Mouse (Mus musculus) adrenal gland, postnatal 36 days (tissue): ENCODE data around the gene Topaz1. TPM values are rescaled to one million over a fixed set of nuclear protein-coding genes. Genes with fewer than 3 reads are reported as not detected.
A peak's percentile ranks its signal among the peaks of the same experiment; 100 is the strongest.
"Not testable (repeated sequence)": the region's sequence is repeated elsewhere in the genome, so short reads cannot be mapped to it uniquely, and the experiment has no call there.

Experiments used
- DNase-seq, 2 experiments: peaks; one replicate each; pipeline ENCODE4 v3.0.0; 2021; ENCODE audit warnings: mixed read lengths in 1 of 2
- total RNA-seq, 2 experiments: library from RNA; stranded (reverse); gene quantifications; 2 replicates each; pipeline ENCODE4 v1.2.3; 2021

Topaz1 gene
- total RNA-seq, 2 experiments from 2014 or later = not detected

DNA sequence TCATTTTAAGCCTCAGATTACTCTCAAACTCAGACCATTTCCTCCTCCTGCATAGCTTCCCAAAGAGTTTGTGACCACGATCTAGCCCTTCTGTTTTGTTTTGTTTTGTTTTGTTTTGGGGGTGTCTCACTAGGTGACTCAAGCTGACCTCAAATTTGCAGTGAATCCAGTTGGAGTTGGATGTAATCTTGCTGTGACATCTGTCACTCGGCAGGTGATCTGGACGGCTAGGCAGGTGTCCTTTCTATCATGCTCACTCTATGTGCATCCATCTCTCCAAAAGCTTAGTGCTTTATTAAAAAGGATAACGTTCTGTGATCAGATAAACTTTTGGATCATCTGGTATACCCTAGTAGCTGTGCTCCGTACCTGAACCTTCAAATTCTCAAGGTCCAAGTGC is 65.2 kb downstream of the Topaz1 start:
- no peak for DNase-seq

DNA sequence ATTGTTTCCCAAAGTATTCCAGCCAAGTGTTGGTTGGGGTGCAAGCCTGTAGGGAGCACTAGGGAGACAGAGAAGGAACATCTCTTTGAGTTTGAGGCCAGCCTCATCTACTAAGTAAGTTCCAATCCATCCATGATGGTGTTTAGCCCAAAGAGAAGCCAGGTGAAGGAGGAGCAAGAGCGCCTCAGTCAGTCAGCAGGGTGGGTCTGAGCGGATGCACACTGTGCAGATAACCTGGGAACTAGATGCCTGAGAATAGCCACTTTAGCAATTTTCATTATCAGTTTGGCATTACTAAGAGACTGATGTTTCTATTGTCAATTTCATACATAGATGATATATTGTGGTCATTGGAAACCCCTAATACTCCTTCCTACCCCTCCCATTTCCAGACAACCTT is 67.6 kb downstream of the Topaz1 start:
- no peak for DNase-seq

DNA sequence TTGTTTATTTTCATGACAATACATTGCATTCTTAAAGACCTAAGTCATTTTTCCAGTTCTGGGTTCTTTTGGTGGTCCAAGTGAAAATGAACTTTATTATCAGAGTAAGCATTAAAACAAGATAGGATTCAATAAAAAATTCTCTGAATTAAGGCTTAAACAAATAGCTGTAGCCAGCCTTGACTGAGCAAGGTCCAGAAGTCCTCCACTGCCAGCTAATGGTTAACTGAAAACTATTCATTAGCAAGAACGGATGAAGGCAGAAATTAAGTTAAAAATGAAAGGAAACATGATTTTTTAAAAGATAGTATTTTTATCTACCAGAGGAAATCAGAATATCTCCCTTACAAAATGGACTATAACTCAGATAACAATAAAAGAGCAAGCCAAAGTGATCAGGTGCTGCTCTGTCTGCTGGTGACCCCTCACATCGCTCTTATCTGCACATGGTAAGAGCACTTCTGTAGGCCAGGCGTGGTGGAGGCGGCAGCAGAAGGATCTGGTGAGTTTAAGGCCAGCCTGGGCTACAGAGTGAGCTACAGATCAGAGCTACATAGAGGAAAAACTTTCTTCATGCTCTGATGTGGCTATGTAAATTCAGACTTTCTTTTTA is 68.2 kb downstream of the Topaz1 start:
- no peak for DNase-seq

DNA sequence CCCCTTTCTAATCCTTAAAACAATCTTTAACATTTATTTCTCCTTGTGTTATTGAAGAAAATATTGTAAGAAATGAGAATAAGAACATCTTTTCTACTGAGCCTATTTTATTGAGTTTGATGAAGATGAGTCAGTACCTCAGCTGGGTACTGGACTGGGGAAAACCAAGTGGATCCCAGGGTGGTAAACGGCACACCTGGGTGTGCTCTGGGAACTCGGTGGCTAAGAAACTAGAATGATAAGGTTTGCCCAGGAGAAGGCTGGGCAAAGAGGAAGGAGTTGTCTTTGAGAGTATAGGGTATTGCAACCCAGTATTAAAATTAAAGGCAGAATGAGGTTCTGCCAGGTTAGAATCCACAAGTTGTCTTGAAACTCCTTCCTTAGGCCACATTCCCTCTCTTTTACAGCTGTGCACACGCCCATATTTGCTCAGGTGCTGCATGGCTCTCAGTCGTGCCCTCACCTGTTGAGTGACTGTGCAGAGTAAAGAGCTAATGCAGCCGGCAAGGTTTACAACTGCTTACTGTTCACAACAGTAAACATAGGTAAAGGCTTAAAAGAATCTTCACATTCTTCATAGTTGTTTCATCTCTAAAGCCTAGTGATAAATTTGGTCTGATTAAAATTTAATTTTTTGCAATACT is 76.3 kb downstream of the Topaz1 start:
- DNase-seq = no peak

DNA sequence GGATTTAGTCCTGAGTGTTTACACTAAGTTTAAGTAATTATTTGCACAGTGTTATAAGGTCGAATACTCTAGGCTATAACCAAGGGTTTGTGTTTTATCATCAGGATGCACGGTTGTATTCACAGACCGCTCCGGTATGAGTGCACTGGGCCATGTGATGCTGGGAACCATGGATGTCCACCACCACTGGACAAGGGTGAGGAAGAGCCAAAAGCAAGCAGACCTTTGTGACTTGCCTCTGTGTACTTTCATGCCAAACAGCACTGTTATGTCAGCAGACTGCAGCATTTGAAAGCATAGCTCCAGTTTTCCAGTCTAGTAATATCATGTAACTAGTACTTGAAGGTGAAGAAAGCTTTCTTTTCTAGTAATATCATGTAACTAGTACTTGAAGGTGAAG is 79.6 kb downstream of the Topaz1 start:
- DNase-seq = no peak

DNA sequence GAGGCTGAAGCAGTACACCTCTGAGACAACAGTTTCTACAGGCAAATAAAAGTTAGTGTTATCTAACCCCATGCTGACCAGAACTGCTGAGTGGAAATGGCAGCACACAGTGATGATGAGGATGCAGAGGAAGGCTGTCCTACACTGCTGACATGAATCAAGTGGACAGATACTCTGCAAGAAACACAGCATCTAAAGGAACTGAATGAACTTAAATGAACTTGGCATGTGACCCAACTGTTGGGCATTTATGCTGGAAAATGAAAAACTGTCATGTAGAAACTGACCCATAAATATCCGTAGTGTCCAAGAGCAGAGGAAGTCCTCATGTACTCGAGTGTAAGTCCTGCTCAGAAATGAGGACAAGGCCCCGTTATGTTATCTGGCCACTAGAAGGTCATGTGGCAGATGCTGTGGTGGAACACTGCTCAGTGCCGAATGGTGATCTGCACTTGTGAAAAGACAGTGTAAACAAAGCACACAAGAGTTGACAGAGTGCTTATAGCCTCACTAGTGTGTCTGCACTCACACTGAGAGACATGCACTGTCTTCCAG is 82.8 kb downstream of the Topaz1 start:
- DNase-seq = peak in 1 of 2 experiments; percentile 33

GRCm38 (mm10) chr9:122836126-122836525 is 89.0 kb downstream of the Topaz1 start:
- no peak for DNase-seq

- peak; percentile 58 to 71 for DNase-seq
Measured at GRCm38 (mm10) chr9:122836790-122837189, 89.6 kb downstream of the Topaz1 start.

DNA sequence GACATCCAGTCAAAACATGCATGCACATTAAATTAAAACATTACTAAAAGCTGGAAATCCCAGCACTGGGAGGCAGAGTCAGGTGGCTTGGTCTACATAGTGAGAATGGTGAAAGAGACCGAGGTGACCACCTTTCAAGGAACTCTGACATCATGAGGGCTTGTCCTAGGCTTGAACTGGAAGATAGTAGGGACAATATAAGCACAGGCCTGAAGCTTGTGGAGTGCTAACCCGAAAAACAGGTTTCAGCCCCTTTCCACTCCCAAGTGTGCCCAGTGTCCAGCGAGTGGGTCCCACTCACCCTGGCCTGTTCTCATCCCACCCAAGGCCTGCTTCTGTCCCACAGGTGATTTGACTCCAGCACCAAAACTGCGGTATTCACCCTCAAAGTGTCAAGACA is 90.1 kb downstream of the Topaz1 start:
- no peak for DNase-seq

GRCm38 (mm10) chr9:122837680-122838079 is 90.5 kb downstream of the Topaz1 start:
- DNase-seq = peak; percentile 42 to 60

DNA sequence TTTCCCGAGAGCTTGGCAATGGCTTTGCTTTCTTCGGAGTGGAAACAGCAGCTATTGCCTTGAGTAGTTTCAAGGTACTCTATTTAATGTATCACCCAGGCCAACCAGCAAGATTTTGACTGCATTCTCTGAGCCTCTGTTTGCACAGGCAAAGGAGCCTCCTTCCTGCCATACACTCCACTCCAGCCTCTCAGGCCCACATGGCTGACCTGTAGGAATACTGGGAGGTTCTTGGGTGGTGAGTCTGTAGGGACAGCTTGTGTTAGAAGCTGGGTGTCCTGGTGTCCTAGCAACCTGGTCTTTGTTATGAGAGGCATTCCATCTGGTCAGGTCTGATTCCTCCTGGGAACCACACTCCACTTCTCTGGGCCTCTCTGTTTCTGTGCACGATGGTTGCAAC is 96.6 kb downstream of the Topaz1 start, which contains the start of gene Gm35549:
Gene Gm35549 (minus strand): TSS at position 276 of the 400 bp plus-strand sequence.
- DNase-seq = no peak

DNA sequence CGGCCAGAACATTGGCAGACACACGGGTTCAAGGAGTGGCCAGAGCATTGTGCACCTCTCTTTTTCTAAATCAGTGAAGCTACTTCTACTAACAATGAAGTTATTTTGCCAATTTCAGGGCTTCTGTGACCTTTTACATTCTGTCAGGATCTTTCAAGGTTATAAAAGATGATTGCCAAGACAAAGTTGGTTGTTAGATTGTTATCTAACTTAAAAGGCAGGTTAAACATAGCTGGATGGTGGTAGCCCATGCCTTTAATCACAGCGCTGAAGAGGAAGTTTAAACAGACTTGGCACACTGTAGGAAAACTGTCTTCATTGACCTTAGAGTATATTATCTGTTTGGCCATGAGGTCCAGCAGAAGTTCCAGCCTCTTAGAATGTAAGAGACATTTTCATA is 98.5 kb downstream of the Topaz1 start:
- DNase-seq = no peak

DNA sequence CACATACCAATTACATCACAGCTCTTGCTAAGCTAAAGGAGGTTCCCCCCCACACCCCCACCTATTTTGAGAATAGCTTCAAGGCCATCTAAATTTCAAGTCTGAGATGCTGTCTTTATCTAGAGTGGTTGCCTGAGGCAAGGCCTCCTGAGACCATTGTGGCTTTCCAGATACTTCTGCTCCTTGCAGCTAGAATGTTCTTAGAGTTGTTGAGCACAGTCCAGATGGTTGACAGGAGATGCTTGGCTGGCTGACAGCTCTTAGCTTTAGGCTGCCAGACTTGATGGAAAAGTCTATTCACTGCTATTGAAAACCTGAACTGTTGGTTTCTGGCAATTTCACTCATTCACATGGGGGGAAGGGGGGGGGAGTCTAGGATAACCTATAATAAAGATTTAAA is 99.0 kb downstream of the Topaz1 start:
- no peak for DNase-seq

DNA sequence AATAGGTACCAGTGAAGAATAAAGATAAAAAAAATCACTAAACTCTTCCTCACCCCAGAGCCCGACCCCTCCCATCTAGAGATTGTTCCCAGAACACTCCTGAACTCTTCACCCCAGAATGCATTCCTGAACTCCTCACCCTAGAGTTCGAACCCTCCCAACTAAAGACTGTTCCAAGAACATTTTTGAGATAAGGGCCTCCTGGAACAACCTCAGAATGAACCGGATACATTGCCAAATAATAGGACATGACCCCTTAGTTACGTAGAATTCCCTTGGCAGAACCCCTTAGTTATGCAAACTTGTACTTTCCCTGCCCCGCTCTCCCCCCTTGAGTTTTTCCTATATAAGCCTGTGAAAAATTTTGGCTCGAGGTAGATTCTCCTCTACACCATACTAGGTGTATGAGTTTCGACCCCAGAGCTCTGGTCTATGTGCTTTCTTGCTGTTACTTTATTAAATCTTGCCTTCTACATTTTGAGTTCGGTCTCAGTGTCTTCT is 100.7 kb downstream of the Topaz1 start:
- DNase-seq = not testable (repeated sequence)

Other genes starting within 250 kb of the Topaz1 start
- gene Tcaim, start 58.2 kb downstream of the Topaz1 start, total RNA-seq = 10 to 100 TPM; 18.8 to 24.7 TPM
- gene Gm35549, start 96.7 kb downstream of the Topaz1 start, total RNA-seq = not detected
- gene Zfp445, start 118.7 kb downstream of the Topaz1 start, total RNA-seq = 100 to 1,000 TPM in 1 of 2 experiments, 10 to 100 TPM in 1; 93.8 to 116 TPM
- gene Zkscan7, start 138.3 kb downstream of the Topaz1 start, total RNA-seq = 1 to 10 TPM; 5.4 to 9.8 TPM
- 1 to 10 TPM; 4.5 to 5.4 TPM for gene Zfp105, start 175.7 kb downstream of the Topaz1 start, total RNA-seq
- gene 1110059G10Rik, start 203.7 kb downstream of the Topaz1 start, total RNA-seq = 10 to 100 TPM; 19.3 to 24.7 TPM
- gene Kif15, start 203.7 kb downstream of the Topaz1 start, total RNA-seq = 1 to 10 TPM; 1.9 to 2.0 TPM